Mouse (Mus musculus) bone marrow, adult 2 months (tissue): ENCODE results near the gene Wdr62.

Experiments
- CTCF ChIP-seq: fragments of 200-500 bp; IDR thresholded peaks from 2 replicates; pipeline ENCODE4 v1.5.1; 2011; ENCODE audit warnings: low read length, control low read depth; ENCODE audit not compliant: control insufficient read depth, insufficient read depth
- POLR2A ChIP-seq: fragments of 200-500 bp; IDR thresholded peaks from 2 replicates; pipeline ENCODE4 v1.6.1; 2011; ENCODE audit warnings: low read depth, mild to moderate bottlenecking, control low read depth, low read length, borderline replicate concordance; ENCODE audit not compliant: control insufficient read depth

GRCm38 (mm10) chr7:30233387-30233786 is 46.8 kb downstream of the Wdr62 start:
- TF ChIP-seq POLR2A, result no peak
- no peak for TF ChIP-seq CTCF
